Mouse (Mus musculus) CH12.LX (cell line): ENCODE data around the gene Ctsl. TPM values are rescaled to one million over a fixed set of nuclear protein-coding genes. Genes with fewer than 3 reads are reported as not detected.

ENCODE experiments used
- DNase-seq: peaks from one replicate; pipeline ENCODE4 v3.0.0-alpha.2; 2013; ENCODE audit errors: extremely low read depth
- H3K27ac ChIP-seq: 2 replicates; pipeline ENCODE4 v1.5.1; 2012; ENCODE audit warnings: low read depth, mild to moderate bottlenecking, control low read depth, moderate library complexity; ENCODE audit not compliant: insufficient read depth
- H3K27me3 ChIP-seq: replicated peaks from 2 replicates; pipeline ENCODE3; 2012; ENCODE audit warnings: inconsistent platforms
- H3K36me3 ChIP-seq, 2 experiments: replicated peaks in 1 of 2; 2 replicates each; pipeline versions ENCODE3 to v1.6.1; 2012; ENCODE audit warnings: inconsistent platforms in 1 of 2, low read length in 1 of 2, mild to moderate bottlenecking in 1 of 2, mixed read lengths in 1 of 2, moderate library complexity in 1 of 2; ENCODE audit not compliant: control insufficient read depth in 1 of 2, insufficient read depth in 1 of 2
- H3K4me1 ChIP-seq, 2 experiments: 2 replicates each; pipeline ENCODE4 v1.6.1; 2012; ENCODE audit warnings: inconsistent platforms in 1 of 2, moderate library complexity in 1 of 2; ENCODE audit not compliant: insufficient read depth in 2 of 2, control insufficient read depth in 1 of 2
- H3K4me2 ChIP-seq: 2 replicates; pipeline ENCODE4 v1.6.1; 2012; ENCODE audit warnings: low read depth, mild to moderate bottlenecking, control low read depth; ENCODE audit not compliant: poor library complexity, insufficient read depth, severe bottlenecking
- H3K4me3 ChIP-seq, 3 experiments: fragments of 150-350 bp in 1 of 3; sonication (generic) in 1 of 3; replicated peaks in 1 of 3; 2 replicates each; pipeline versions ENCODE3 to v1.5.1; 2011 to 2012; ENCODE audit warnings: low read depth in 2 of 3, low read length in 2 of 3, mild to moderate bottlenecking in 2 of 3, moderate library complexity in 2 of 3, control low read depth in 1 of 3, improper control_type of control experiment in 1 of 3, inconsistent platforms in 1 of 3, mixed read lengths in 1 of 3; ENCODE audit not compliant: poor library complexity in 1 of 3
- H3K79me2 ChIP-seq: replicated peaks from 2 replicates; pipeline ENCODE4 v1.6.1; 2012; ENCODE audit warnings: mild to moderate bottlenecking, moderate library complexity; ENCODE audit not compliant: control insufficient read depth, poor library complexity, insufficient read depth, severe bottlenecking; ENCODE audit errors: extremely low read depth
- H3K9ac ChIP-seq: 2 replicates; pipeline ENCODE4 v1.6.1; 2012; ENCODE audit warnings: low read depth, mild to moderate bottlenecking, control low read depth, moderate library complexity; ENCODE audit not compliant: insufficient read depth
- H3K9me3 ChIP-seq: replicated peaks from 2 replicates; pipeline ENCODE3; 2012; ENCODE audit warnings: low read length, inconsistent platforms, mixed read lengths
- ELF1 ChIP-seq: IDR thresholded peaks from 2 replicates; pipeline ENCODE4 v1.6.1; 2014; ENCODE audit warnings: low read depth, mild to moderate bottlenecking, inconsistent platforms, low read length, improper control_type of control experiment
- JUN ChIP-seq: IDR thresholded peaks from 2 replicates; pipeline ENCODE4 v1.6.1; 2011; ENCODE audit warnings: low read depth, mild to moderate bottlenecking, low read length, improper control_type of control experiment, moderate library complexity; ENCODE audit not compliant: insufficient read depth
- JUND ChIP-seq: conservative IDR thresholded peaks from 2 replicates; pipeline ENCODE4 v1.6.1; 2011; ENCODE audit warnings: low read depth, low read length, improper control_type of control experiment
- KAT2A ChIP-seq: IDR thresholded peaks from 2 replicates; pipeline ENCODE4 v1.6.1; 2012; ENCODE audit warnings: low read length, improper control_type of control experiment, inconsistent platforms; ENCODE audit not compliant: insufficient replicate concordance
- MXI1 ChIP-seq: IDR thresholded peaks from 2 replicates; pipeline ENCODE4 v1.6.1; 2011; ENCODE audit warnings: mild to moderate bottlenecking, low read depth, low read length, improper control_type of control experiment
- NRF1 ChIP-seq: IDR thresholded peaks from 2 replicates; pipeline ENCODE4 v1.6.1; 2014; ENCODE audit warnings: low read depth, mild to moderate bottlenecking, inconsistent platforms, low read length, improper control_type of control experiment, moderate library complexity
- PAX5 ChIP-seq: IDR thresholded peaks from 2 replicates; pipeline ENCODE4 v1.6.1; 2012; ENCODE audit warnings: low read length, inconsistent platforms, mixed read lengths
- POLR2AphosphoS2 ChIP-seq: IDR thresholded peaks from 2 replicates; pipeline ENCODE4 v1.6.1; 2011; ENCODE audit warnings: low read depth, low read length, improper control_type of control experiment
- SMC3 ChIP-seq: IDR thresholded peaks from 2 replicates; pipeline ENCODE4 v1.6.1; 2011; ENCODE audit warnings: low read depth, low read length, improper control_type of control experiment
- TBP ChIP-seq: conservative IDR thresholded peaks from 2 replicates; pipeline ENCODE4 v1.6.1; 2011; ENCODE audit warnings: low read depth, low read length, improper control_type of control experiment
- TCF12 ChIP-seq: IDR thresholded peaks from 2 replicates; pipeline ENCODE4 v1.6.1; 2014; ENCODE audit warnings: low read depth, mild to moderate bottlenecking, inconsistent platforms, low read length, improper control_type of control experiment
- UBTF ChIP-seq: IDR thresholded peaks from 2 replicates; pipeline ENCODE4 v1.6.1; 2012; ENCODE audit warnings: low read depth, mild to moderate bottlenecking, inconsistent platforms, low read length, improper control_type of control experiment, moderate library complexity
- USF1 ChIP-seq: IDR thresholded peaks from 2 replicates; pipeline ENCODE4 v1.6.1; 2014; ENCODE audit warnings: low read depth, mild to moderate bottlenecking, inconsistent platforms, low read length, improper control_type of control experiment
- USF2 ChIP-seq: conservative IDR thresholded peaks from 2 replicates; pipeline ENCODE4 v1.6.1; 2011; ENCODE audit warnings: low read depth, low read length, improper control_type of control experiment
- ZC3H11A ChIP-seq: IDR thresholded peaks from 2 replicates; pipeline ENCODE4 v1.6.1; 2012; ENCODE audit warnings: low read depth, mild to moderate bottlenecking, inconsistent platforms, low read length, improper control_type of control experiment
- dilution Hi-C: fragments of 300-500 bp; cut with MboI; formaldehyde crosslinking; loops from 2 replicates; pipeline ENCODE4 v1.14.3; 2020; ENCODE audit warnings: low sequenced_read_pairs; ENCODE audit not compliant: extremely low pct_unique_long_range_greater_than_20kb, extremely low pct_ligation_motif_present
- in situ Hi-C: fragments of 300-500 bp; cut with MboI; formaldehyde crosslinking; loops from 3 replicates; pipeline ENCODE4 v1.14.3; 2019; ENCODE audit warnings: low sequenced_read_pairs, low pct_ligation_motif_present, low pct_unique_long_range_greater_than_20kb, mixed read lengths
- polyA plus RNA-seq: library from polyadenylated mRNA; unstranded; fragments of >175 nt; gene quantifications from 2 replicates; pipeline ENCODE4 v1.2.1, GENCODE M21; 2012; ENCODE audit warnings: low read depth; ENCODE audit not compliant: insufficient read length
- total RNA-seq, 2 experiments: library from RNA; depleted of rRNA; stranded (reverse); fragments of 300-350 nt in 1 of 2; fragments of >200 nt in 1 of 2; gene quantifications; 2 replicates each; pipeline ENCODE4 v1.2.3; 2012 to 2014

Ctsl gene
- total and polyA plus RNA-seq, 3 experiments: 0.89 to 6.5 (median 4.6) TPM

- in situ Hi-C loops (no loop called here), dilution Hi-C loops (no loop called here)
- H3K36me3 ChIP-seq: no peaks in the 10 kb centered on the region
- no peaks in the 10 kb centered on the region for H3K9me3 ChIP-seq
- H3K79me2 ChIP-seq: no peaks in the 10 kb centered on the region
- H3K9ac ChIP-seq: no peak overlapping the region
- TF ChIP-seq SMC3 (no peak), KAT2A (no peak), MXI1 (no peak), TBP (no peak), USF2 (no peak)
- no peak overlapping the region for H3K27ac ChIP-seq
- no peak for DNase-seq
- H3K4me2 ChIP-seq: no peak overlapping the region
- H3K4me3 ChIP-seq: no peak overlapping the region
- peaks cover 0 to 14% of the 10 kb centered on the region in 2 experiments; a peak in 2 of 4 replicates for H3K4me1 ChIP-seq
- no peaks in the 10 kb centered on the region for H3K27me3 ChIP-seq
Observed at GRCm38 (mm10) chr13:64402504-64402949, 31.8 kb upstream of the Ctsl start.

- TF ChIP-seq JUN (no peak), PAX5 (no peak), ZC3H11A (no peak), JUND (no peak), ELF1 (no peak), USF1 (no peak), NRF1 (no peak), SMC3 (no peak), POLR2AphosphoS2 (no peak), TCF12 (no peak), UBTF (no peak)
- H3K4me3 ChIP-seq: no peak overlapping the region
- no peaks in the 10 kb centered on the region for H3K27me3 ChIP-seq
- no peaks in the 10 kb centered on the region for H3K36me3 ChIP-seq
- in situ Hi-C loops (no loop called here), dilution Hi-C loops (no loop called here)
- H3K4me2 ChIP-seq: no peak overlapping the region
- DNase-seq: no peak
- no peaks in the 10 kb centered on the region for H3K9me3 ChIP-seq
- no peak overlapping the region for H3K27ac ChIP-seq
- no peaks in the 10 kb centered on the region for H3K79me2 ChIP-seq
- no peak overlapping the region for H3K9ac ChIP-seq
- H3K4me1 ChIP-seq: peaks cover 0 to 13% of the 10 kb centered on the region in 2 experiments; a peak in 2 of 4 replicates
Observed at GRCm38 (mm10) chr13:64402006-64402405, 31.3 kb upstream of the Ctsl start.
